Mouse (Mus musculus): ENCODE results near the gene Fuom. TPM values are rescaled to one million over a fixed set of nuclear protein-coding genes. Genes with fewer than 3 reads are reported as not detected.
"Not testable (repeated sequence)": the region's sequence is repeated elsewhere in the genome, so short reads cannot be mapped to it uniquely, and the experiment has no call there.

Gene Fuom
- 41.0 and 59.9 TPM in 2 replicates for polyA plus RNA-seq (2016; fragmentation: Nextera tagmentation; extraction: Ambion mirVana)

DNA sequence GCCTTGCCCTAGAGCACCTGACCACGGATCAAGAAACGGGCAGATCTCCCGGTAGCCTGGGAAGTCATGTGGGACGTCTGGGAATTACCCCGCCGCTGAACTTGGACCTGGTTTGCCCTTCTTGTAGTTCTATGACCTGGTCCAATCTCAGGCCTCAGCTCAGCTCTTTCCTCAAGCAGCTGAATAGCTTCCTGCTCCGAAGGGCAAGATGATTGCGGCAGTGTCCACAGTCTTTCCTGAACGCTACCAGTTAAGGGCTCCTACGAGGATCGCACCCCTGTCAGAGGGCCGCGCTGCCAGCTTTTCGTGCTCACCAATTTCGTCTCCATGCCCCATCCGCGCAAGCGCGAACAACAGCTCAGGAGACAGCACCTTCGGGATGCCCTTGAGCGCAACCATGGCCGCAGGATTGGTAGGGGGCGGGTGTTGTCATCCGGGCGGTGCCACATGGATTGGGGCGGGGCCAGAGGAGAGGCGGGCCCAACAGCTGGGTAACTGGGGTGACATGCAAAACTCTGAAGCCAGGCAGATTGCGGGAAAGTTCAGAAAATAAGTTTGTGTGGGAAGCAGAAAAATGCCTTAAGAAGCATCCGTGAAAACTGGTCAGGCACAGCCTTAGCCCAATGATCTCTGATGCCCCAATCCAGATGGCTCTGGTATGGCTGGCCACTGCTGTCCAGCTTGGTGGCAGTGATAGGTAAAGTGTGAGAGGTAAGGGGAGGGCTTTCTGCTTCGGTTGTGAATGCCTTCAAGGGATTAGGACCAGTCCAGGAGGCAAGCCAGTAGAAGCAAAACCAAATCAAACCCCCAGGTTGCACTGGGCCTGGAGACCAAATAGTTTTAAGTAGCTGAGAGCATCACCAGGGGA is at the start of gene Fuom:
TSS of gene Fuom (minus strand) at position 449 of the 868 bp plus-strand sequence.
- WGBS: 1% methylated on average over 30 of the region's 30 CpGs
- peak within 1 kb of the TSS; percentile 89 for H3K27ac ChIP-seq

DNA sequence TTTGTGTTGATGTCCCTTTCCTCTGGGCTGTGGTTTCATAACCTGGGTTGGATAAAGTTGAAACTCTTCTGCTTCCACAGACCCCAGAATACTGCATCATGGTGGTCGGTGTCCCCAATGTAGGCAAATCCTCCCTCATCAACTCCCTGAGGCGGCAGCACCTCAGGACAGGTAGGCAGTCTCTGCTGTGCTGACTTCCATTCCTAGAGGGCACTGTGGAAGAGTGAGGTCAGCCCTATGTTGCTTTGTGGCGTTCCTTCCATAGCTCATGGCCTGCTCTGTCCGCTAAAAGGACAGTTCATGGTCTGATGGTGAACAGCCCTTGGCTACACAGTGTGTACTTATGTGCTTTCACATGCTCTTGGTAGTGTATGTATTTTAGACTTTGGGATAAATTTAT is 42.3 kb upstream of the Fuom start:
- Histone ChIP-seq H3K4me3 (no peak overlapping the region), H3K36me3 (0 out of 2 replicates have a peak, but pooled peaks cover 1% of the 10 kb centered on the region), H3K9me3 (no peaks in the 10 kb centered on the region), H3K27ac (no peak overlapping the region), H3K4me1 (no peaks in the 10 kb centered on the region), H3K27me3 (ENCODE audit: insufficient read depth, poor library complexity, severe bottlenecking) (no peaks in the 10 kb centered on the region)
- WGBS: 81% methylated on average over 4 of the region's 4 CpGs
- no peak for DNase-seq (ENCODE audit: low spot score)

More for the DNA sequence above, at the start of gene Fuom:
- Histone ChIP-seq H3K4me1 (peaks cover 16% of the 10 kb centered on the region), H3K36me3 (peaks cover 41% of the 10 kb centered on the region), H3K4me3 (peak within 1 kb of the TSS; percentile 62), H3K27me3 (ENCODE audit: insufficient read depth, poor library complexity, severe bottlenecking) (peaks cover 9% of the 10 kb centered on the region), H3K9me3 (no peaks in the 10 kb centered on the region)
- peak; percentile 94 for DNase-seq (ENCODE audit: low spot score)

DNA sequence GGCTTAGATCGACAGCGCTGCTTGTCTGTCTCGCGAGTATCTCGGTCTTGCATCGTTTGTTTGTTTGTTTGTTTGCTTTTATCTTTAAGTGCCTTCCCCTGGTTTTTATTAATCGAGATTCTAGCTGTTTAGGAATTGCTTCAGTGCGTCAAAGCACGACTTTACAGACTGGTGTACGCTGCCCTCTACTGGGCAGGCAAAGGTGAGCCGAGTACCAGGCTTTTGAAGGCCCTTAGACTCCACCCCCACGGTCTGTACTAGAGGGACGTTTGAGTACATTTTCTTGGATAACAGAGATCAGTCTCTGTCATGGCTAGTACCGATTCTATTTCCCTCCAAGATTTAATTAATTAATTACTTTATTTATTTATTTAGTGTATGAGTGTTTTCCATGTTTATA is 39.1 kb upstream of the Fuom start:
- no peak for DNase-seq (ENCODE audit: low spot score)

DNA sequence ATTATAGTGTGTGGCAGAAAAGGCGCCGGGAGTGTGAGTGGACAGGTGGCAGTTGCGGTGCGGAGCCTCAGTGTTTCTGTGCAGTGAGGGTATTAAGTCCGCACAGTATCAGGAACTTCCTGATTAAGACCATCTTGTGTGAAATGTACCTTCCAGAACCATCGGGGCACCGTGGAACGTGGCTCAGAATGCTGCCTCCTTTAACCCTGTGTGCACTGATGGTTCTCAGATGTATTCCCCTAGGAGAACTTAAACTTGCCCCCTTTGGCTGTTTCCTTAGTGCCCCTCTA is 35.7 kb upstream of the Fuom start:
- peaks cover 7% of the 10 kb centered on the region; the same call in 1 of the 2 replicates for H3K4me1 ChIP-seq
- 1% methylated on average over 8 of the region's 8 CpGs for WGBS
- peak overlapping the region; percentile 85 for H3K4me3 ChIP-seq
- H3K27ac ChIP-seq: peak overlapping the region; percentile 95
- DNase-seq (ENCODE audit: low spot score): no peak
- H3K9me3 ChIP-seq: no peaks in the 10 kb centered on the region
- peaks cover 3% of the 10 kb centered on the region; the same call in 1 of the 2 replicates for H3K36me3 ChIP-seq
- no peaks in the 10 kb centered on the region for H3K27me3 ChIP-seq (ENCODE audit: insufficient read depth, poor library complexity, severe bottlenecking)

More for the DNA sequence above, 39.1 kb upstream of the Fuom start:
- H3K27ac ChIP-seq: no peak overlapping the region
- no peak overlapping the region for H3K4me3 ChIP-seq
- no peaks in the 10 kb centered on the region for H3K9me3 ChIP-seq
- no peaks in the 10 kb centered on the region for H3K27me3 ChIP-seq (ENCODE audit: insufficient read depth, poor library complexity, severe bottlenecking)
- peaks cover 7% of the 10 kb centered on the region; the same call in 1 of the 2 replicates for H3K4me1 ChIP-seq
- 8% methylated on average over 14 of the region's 14 CpGs for WGBS
- no peaks in the 10 kb centered on the region for H3K36me3 ChIP-seq

DNA sequence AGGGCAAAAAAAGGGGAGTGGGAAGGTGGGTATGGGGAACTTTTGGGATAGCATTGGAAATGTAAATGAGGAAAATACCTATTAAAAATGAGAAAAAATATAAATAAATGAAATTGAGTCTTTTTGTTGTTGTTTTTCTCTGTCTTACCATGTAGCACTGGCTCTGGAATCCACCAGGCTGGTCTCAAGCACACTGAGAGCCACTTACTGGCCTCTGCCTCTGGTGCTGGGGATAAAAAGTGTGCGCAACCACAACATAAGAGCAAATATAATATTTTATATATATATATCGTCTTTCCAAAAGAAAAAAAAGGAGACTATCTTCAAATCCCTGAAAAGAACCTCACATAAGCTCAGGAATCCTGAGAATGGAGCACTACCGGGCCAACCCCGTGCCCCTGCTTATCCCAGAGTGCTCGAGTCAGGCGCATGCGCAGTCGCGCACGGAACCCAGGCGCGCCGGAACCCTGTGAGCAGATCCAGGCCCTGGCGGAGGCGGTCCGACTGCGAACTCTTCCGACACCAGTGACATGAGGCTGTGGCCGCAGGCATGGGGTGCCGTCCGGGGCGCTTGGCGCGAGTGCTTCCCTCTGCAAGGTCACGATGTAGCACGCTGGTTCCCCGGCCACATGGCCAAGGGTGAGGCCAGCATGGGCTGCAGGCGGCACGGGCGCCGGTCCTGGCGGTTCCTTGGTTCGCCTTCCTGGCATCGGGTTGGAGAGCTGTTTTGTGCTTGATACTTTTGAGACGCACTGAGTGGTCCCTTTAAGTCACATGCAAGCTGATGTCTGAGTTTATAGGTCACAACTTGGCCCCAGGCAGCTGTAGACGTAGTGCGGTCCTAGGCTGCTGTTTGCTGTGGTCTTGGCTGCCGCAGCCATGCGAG is 35.1 kb upstream of the Fuom start, which contains the start of gene Mtg1:
TSS of gene Mtg1 (plus strand) at position 430 of the 886 bp plus-strand sequence.
- Histone ChIP-seq H3K27me3 (ENCODE audit: insufficient read depth, poor library complexity, severe bottlenecking) (no peaks in the 10 kb centered on the region), H3K9me3 (no peaks in the 10 kb centered on the region), H3K36me3 (peaks cover 3% of the 10 kb centered on the region; the same call in 1 of the 2 replicates), H3K27ac (peak within 1 kb of the TSS; percentile 95), H3K4me3 (peak within 1 kb of the TSS; percentile 85), H3K4me1 (peaks cover 7% of the 10 kb centered on the region; the same call in 1 of the 2 replicates)
- peak; percentile 98 for DNase-seq (ENCODE audit: low spot score)
- 1% methylated on average over 39 of the region's 39 CpGs for WGBS

DNA sequence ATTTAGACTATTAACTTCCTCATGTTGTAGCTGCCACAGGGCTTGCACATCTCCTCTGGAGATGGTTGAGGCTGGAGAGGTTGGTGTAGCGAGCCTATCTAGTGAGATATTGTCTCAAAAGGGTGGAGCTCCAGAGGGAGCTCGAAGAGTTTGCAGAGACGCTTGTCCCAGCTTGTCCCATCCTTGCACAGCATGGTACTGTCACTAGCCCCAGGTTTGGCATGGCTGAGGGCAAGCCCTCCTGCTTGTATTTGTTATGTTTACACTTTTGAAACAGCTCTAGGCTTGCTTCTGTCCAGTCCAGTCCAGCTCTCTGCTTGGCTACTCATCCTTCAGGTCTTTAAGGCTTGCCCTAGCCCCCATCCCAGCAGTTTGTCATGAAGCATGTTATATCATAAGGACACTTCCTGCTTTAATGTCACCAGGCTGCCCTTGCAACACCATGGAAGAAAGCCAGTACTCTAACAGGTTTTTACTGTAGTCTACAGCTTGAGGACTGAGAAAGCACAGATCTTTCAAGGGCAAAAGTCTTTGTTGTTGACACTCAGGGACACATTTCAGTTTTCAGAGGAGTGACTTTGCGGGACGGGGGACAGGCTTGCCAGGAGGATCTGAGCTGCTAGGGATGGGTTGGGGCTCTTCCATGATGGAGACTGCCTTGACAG is 33.0 kb upstream of the Fuom start:
- no peak overlapping the region for H3K27ac ChIP-seq
- no peaks in the 10 kb centered on the region for H3K27me3 ChIP-seq (ENCODE audit: insufficient read depth, poor library complexity, severe bottlenecking)
- H3K4me1 ChIP-seq: peaks cover 7% of the 10 kb centered on the region; the same call in 1 of the 2 replicates
- no peak for DNase-seq (ENCODE audit: low spot score)
- no peak overlapping the region for H3K4me3 ChIP-seq
- WGBS: 79% methylated on average over 5 of the region's 5 CpGs
- no peaks in the 10 kb centered on the region for H3K9me3 ChIP-seq
- peaks cover 12% of the 10 kb centered on the region for H3K36me3 ChIP-seq

DNA sequence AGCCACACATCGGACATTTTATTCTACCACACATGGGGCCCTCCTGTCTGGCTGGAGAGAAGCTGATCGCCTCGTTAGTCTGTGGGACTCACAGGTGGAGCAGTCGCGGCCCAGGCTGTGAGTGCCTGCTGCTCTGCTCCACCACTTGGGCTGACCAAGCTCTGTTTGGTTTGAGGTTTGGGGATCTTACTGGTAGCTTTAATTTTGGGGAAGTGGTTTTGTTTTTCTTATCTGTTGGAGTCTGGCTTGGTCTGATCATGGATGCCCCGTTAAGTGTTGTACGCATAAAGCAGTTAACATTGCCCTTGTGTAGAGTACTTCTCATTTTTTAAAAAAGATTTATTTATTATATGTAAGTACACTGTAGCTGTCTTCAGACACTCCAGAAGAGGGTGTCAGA is 31.8 kb upstream of the Fuom start:
- H3K4me1 ChIP-seq; H3K27me3 ChIP-seq (ENCODE audit: insufficient read depth, poor library complexity, severe bottlenecking); H3K27ac ChIP-seq; DNase-seq (ENCODE audit: low spot score); H3K4me3 ChIP-seq; H3K9me3 ChIP-seq: not testable (repeated sequence)
- peaks cover 24% of the 10 kb centered on the region for H3K36me3 ChIP-seq
- 81% methylated on average over 7 of the region's 7 CpGs for whole genome bisulfite sequencing

DNA sequence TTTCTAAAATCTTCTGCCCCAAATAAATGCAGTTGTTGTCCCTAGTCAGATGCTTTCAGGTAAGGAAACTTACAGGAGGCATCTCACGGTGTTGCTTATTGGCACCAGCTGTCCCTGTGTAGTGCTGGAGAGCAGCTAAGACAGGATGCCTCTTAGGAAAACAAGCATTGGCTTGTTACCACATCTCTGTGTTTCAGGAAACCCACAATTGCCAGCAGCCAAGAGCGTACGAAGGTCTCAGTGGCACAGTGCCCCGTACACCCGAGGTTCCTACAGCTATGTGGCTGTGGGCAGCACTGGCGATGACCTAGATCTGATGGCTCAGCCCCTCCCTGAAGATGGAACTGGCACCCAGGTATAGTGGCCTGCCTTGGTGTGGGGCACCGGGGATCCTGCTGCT is 29.9 kb upstream of the Fuom start:
- not testable (repeated sequence) for H3K27ac ChIP-seq; H3K27me3 ChIP-seq (ENCODE audit: insufficient read depth, poor library complexity, severe bottlenecking); H3K4me1 ChIP-seq; H3K9me3 ChIP-seq; H3K4me3 ChIP-seq; DNase-seq (ENCODE audit: low spot score)
- H3K36me3 ChIP-seq: peaks cover 25% of the 10 kb centered on the region
- WGBS: 94% methylated on average over 7 of the region's 7 CpGs

DNA sequence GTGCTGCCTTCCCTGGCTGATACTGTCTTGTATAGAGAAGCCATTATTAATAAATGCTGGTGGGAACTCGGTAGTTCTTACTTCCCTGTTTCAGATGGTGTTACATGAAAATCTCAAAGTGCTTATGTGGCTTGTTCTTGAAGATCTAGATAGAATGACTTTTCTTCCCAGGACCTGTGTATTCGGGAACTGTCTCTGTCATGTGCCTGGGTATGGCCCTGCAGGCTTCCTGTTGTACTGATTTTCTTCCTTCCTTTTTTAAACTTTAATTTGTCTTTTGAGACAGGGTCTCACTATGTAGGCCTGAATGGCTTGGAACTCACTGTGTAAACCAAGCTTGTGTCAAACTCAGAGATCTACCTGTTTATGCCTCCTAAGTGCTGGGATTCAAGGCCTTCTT is 25.7 kb upstream of the Fuom start:
- Histone ChIP-seq H3K36me3 (peaks cover 22% of the 10 kb centered on the region), H3K4me3 (no peak overlapping the region), H3K27me3 (ENCODE audit: insufficient read depth, poor library complexity, severe bottlenecking) (no peaks in the 10 kb centered on the region), H3K27ac (no peak overlapping the region), H3K9me3 (no peaks in the 10 kb centered on the region), H3K4me1 (peaks cover 13% of the 10 kb centered on the region)
- 80% methylated on average over 2 of the region's 2 CpGs for WGBS
- DNase-seq (ENCODE audit: low spot score): no peak

DNA sequence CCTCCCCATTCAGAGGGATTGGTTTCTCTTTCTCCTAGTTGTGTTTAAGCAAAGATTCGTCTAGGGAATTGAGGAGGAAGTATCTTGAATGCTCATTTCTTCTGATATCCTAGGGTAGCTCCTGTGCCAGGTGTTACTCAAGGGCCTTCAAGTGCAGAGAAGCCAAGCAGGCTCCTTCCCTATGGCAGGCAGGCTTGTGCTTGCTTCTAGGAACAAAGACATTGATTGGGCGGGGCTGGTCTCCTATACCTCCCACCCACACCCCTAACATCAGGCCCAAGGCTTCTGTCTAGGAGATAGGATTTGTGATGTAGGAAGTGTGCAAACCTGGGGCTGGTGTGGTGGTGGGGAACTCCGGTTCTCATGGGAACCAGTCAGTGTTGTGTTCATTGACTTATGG is 24.7 kb upstream of the Fuom start:
- no peak for DNase-seq (ENCODE audit: low spot score)
- Histone ChIP-seq H3K27me3 (ENCODE audit: insufficient read depth, poor library complexity, severe bottlenecking) (no peaks in the 10 kb centered on the region), H3K36me3 (peaks cover 22% of the 10 kb centered on the region), H3K4me3 (no peak overlapping the region), H3K27ac (no peak overlapping the region), H3K4me1 (peaks cover 13% of the 10 kb centered on the region), H3K9me3 (no peaks in the 10 kb centered on the region)
- WGBS: 85% methylated on average over 3 of the region's 3 CpGs

DNA sequence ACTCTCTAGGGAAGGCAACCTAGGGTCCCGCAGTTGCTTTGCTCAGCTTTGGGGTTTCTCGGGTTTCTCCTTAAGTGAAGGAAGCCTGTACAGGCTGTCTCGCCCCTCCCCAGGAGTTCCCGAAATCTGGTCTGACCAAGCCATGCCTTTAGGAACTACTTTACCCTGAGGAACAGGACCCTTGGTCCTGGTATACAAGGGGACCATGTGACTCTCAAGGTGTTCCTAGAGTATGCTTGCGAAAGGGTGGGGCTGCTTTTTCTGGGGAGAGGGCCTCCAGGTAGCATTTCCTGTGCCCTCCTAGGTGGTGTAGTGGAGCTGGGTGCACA is 23.7 kb upstream of the Fuom start:
- H3K9me3 ChIP-seq: no peaks in the 10 kb centered on the region
- DNase-seq (ENCODE audit: low spot score): no peak
- H3K4me3 ChIP-seq: peak overlapping the region; percentile 82
- peaks cover 13% of the 10 kb centered on the region for H3K4me1 ChIP-seq
- no peaks in the 10 kb centered on the region for H3K27me3 ChIP-seq (ENCODE audit: insufficient read depth, poor library complexity, severe bottlenecking)
- WGBS: 7% methylated on average over 5 of the region's 5 CpGs
- H3K36me3 ChIP-seq: peaks cover 18% of the 10 kb centered on the region
- peak overlapping the region; percentile 94 for H3K27ac ChIP-seq

DNA sequence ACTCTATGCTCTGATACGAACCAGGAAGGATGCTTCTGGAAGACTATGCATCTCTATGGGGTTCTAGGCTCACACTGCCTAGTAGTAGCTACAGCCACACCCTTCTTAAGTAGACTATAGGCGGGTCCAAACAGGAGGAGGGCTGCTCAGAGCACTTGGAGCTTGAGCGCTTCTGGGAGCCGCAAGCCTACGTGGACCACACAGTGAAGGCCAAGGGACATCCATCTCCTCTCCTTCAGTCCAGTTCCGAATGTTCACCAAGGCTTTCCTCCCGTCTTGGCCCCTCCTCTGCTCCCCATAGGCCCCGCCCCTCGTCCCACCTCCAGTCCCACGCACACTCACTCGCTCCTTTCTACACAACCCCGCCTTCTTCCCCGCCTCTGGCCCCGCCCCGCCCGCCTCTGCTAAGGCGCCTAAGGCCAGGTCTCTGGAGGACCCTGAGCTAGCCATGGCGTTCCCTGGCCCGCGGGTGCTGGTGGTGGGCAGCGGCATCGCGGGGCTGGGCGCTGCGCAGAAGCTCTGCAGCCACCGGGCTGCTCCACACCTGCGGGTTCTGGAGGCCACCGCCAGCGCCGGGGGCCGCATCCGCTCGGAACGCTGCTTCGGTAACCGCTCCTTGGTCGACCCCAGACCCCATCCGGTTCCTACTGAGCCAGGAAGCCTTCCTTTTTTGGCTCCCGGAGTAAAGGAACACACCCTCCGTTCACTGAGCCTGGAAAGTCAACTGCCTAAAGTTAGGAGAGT is 23.2 kb upstream of the Fuom start:
- DNase-seq (ENCODE audit: low spot score): peak; percentile 98
- Histone ChIP-seq H3K27ac (peak overlapping the region; percentile 94), H3K9me3 (no peaks in the 10 kb centered on the region), H3K4me1 (peaks cover 13% of the 10 kb centered on the region), H3K36me3 (peaks cover 15% of the 10 kb centered on the region), H3K4me3 (peak overlapping the region; percentile 82), H3K27me3 (ENCODE audit: insufficient read depth, poor library complexity, severe bottlenecking) (no peaks in the 10 kb centered on the region)
- 2% methylated on average over 40 of the region's 40 CpGs for WGBS
